In genomic region chr2:135891097-135891496, GRCm38 (mm10) we compare ENCODE assay signal across 21 mouse cellular contexts.
DNase-seq lines count a peak whose midpoint lies in the region; ATAC-seq lines count a peak whose summit lies in the region.
"Had no signal": no experiment of that assay in that cellular context is flagged by ENCODE, and none has a peak within 500 bp of the region (broad histone marks: within the 10 kb centered on the region; RNA-seq: fewer than 3 reads in every experiment).

No protein-coding gene starts in this region.

- H3K27me3 ChIP-seq in midbrain, embryonic 11.5 days (ENCODE audit: control insufficient read depth, insufficient read depth, low read length), result no peaks in the 10 kb centered on the region
- no peaks in the 10 kb centered on the region for H3K27me3 ChIP-seq in midbrain, embryonic 10.5 days (ENCODE audit: low read depth, poor library complexity, severe bottlenecking)

- DNase-seq in midbrain, embryonic 11.5 days (ENCODE audit: low spot score, missing footprints), result peak; percentile 26
- no peak for DNase-seq in midbrain, embryonic 10.5 days (ENCODE audit: low spot score)
- DNase-seq in adrenal gland, adult 2 months, result peak; percentile 79
- DNase-seq in induced T-regulatory cell, adult 2 months (ENCODE audit: low read depth), result peak; percentile 90
- peak; percentile 34 to 62 for DNase-seq in natural killer cell, adult 2 months (ENCODE audit: low spot score in 2 of 2)
- no peak for DNase-seq in layer of hippocampus, adult 11-12 months (ENCODE audit: low spot score)
- no peak for DNase-seq in frontal cortex, adult 2 months (ENCODE audit: extremely low spot score in 1 of 2, low spot score in 1 of 2)
- DNase-seq in spleen, adult 18-20 months, result no peak
- DNase-seq: cerebellum, adult 18-20 months; kidney, adult 18-20 months; left cerebral cortex, postnatal 4 days; lung, embryonic 14.5 days; lung, postnatal 4 days; midbrain, embryonic 14.5 days; right cerebral cortex, postnatal 4 days; thymus, postnatal 4 days had no signal

- ATAC-seq in midbrain, embryonic 11.5 days (ENCODE audit: low FRiP score), result no peak
- ATAC-seq: hindbrain, postnatal 0 days had no signal

- H3K27ac ChIP-seq in midbrain, embryonic 11.5 days (ENCODE audit: low read depth, low read length), result no peak overlapping the region
- no peak overlapping the region for H3K27ac ChIP-seq in midbrain, embryonic 10.5 days (replicated peaks)
- H3K27ac ChIP-seq: forebrain, embryonic 10.5 days; hindbrain, postnatal 0 days; kidney, postnatal 0 days; layer of hippocampus, adult 2 months had no signal

- WGBS in midbrain, embryonic 11.5 days, result 95% methylated on average over 10 of the region's 10 CpGs
- 89% methylated on average over 10 of the region's 10 CpGs for whole genome bisulfite sequencing in midbrain, embryonic 10.5 days

- H3K4me1 ChIP-seq in midbrain, embryonic 11.5 days (ENCODE audit: control insufficient read depth, insufficient read depth, low read length), result no peaks in the 10 kb centered on the region
- no peaks in the 10 kb centered on the region for H3K4me1 ChIP-seq in midbrain, embryonic 10.5 days
- H3K4me1 ChIP-seq: forebrain, embryonic 10.5 days had no signal

- H3K4me3 ChIP-seq in midbrain, embryonic 11.5 days (ENCODE audit: low read depth, low read length), result no peak overlapping the region
- H3K4me3 ChIP-seq in midbrain, embryonic 10.5 days, result no peak overlapping the region
- H3K4me3 ChIP-seq: forebrain, embryonic 10.5 days; layer of hippocampus, adult 2 months; myocyte had no signal

- no peak overlapping the region for H3K4me2 ChIP-seq in midbrain, embryonic 11.5 days
- H3K4me2 ChIP-seq: lung, embryonic 14.5 days had no signal

- no peaks in the 10 kb centered on the region for H3K9me3 ChIP-seq in midbrain, embryonic 11.5 days (ENCODE audit: control insufficient read depth, low read length)
- H3K9me3 ChIP-seq in midbrain, embryonic 10.5 days (replicated peaks), result no peaks in the 10 kb centered on the region
- H3K9me3 ChIP-seq: forebrain, embryonic 10.5 days had no signal

- H3K9ac ChIP-seq in midbrain, embryonic 11.5 days (ENCODE audit: low read length), result no peak overlapping the region
- H3K9ac ChIP-seq: lung, embryonic 14.5 days had no signal

- no peaks in the 10 kb centered on the region for H3K36me3 ChIP-seq in midbrain, embryonic 11.5 days (ENCODE audit: control insufficient read depth, insufficient read depth, low read length)
- H3K36me3 ChIP-seq in midbrain, embryonic 10.5 days, result no peaks in the 10 kb centered on the region
- H3K36me3 ChIP-seq: forebrain, embryonic 10.5 days had no signal

Comparison
In these comparisons a context has a peak if more than half of its experiments do, and no peak if none do; other contexts are left out.
1. DNase-seq: peak in midbrain, embryonic 11.5 days (single experiment), adrenal gland, adult 2 months (single experiment), induced T-regulatory cell, adult 2 months (single experiment) and natural killer cell, adult 2 months (2 of 2); none in midbrain, embryonic 10.5 days (single experiment), layer of hippocampus, adult 11-12 months (single experiment), frontal cortex, adult 2 months (0 of 2) and spleen, adult 18-20 months (0 of 2).